Mouse (Mus musculus) small intestine, adult 2 months (tissue): ENCODE measurements around the gene Skint8.

Experiments used
- CTCF ChIP-seq: fragments of 200-500 bp; IDR thresholded peaks from 2 replicates; pipeline ENCODE4 v1.5.1; 2012; ENCODE audit warnings: low read depth, mild to moderate bottlenecking, control low read depth, inconsistent platforms, low read length, moderate library complexity, mixed read lengths; ENCODE audit not compliant: insufficient replicate concordance, insufficient read length; ENCODE audit errors: extremely low read depth
- POLR2A ChIP-seq: fragments of 200-500 bp; IDR thresholded peaks from 2 replicates; pipeline ENCODE4 v1.6.1; 2012; ENCODE audit warnings: low read depth, mild to moderate bottlenecking, control low read depth, inconsistent platforms, low read length, moderate library complexity

DNA sequence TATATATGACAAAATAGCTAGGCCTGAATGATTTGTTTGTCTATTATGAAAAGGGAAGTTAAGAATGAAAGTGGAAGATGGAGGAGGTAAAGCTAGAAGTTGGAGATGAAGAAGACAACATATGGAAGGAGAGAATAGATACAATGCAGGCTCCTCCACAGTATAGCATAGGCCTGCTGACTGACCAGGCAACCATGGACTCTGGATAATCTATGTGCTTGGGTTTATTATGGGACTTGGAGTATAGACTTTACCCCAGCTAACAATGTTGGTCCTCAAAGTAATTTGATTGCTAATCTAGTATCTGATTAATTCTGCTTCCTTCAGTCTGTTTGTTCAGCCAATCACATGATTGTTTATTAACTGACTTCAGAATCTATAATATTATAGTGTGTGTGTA, 27.1 kb upstream of the Skint8 start:
- TF ChIP-seq CTCF (no peak), POLR2A (no peak)
